Mouse (Mus musculus): ENCODE results near the gene Scgb1c1. TPM values are rescaled to one million over a fixed set of nuclear protein-coding genes. Genes with fewer than 3 reads are reported as not detected.
"Not testable (repeated sequence)": the region's sequence is repeated elsewhere in the genome, so short reads cannot be mapped to it uniquely, and the experiment has no call there.

The Scgb1c1 gene
- polyA plus RNA-seq, 1 experiment: 1.1 TPM

DNA sequence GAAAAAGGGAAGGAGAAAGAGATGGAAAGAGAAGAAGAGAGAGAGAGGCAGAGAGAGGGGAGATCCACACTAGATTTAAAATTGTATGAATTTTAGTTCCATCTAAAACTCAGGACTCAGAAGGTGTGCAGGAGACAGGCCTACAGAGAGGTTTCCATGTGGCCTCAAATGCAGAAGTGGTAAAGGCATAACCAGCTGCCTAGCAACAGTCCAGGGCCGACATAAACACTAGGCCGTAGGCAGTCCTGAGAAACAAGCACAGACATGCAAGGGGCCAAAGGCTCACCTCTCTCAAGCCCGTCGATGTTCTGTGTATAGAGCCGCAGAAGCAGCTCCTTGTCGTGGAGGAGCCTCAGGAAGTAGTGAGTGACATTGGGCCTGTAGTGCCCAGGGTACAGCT lies 32.0 kb downstream of the Scgb1c1 start:
- TF ChIP-seq FLI1 (IDR thresholded peaks at IDR 0.05; ENCODE audit: low read length): no peak
- TF ChIP-seq GATA1 (IDR thresholded peaks at IDR 0.05; ENCODE audit: borderline replicate concordance, low read length): no peak
- Histone ChIP-seq H3K36me3 (replicated peaks; ENCODE audit: low read length) (peaks cover 62% of the 10 kb centered on the region), H3K4me3 (replicated peaks) (no peak overlapping the region), H3K27me3 (replicated peaks) (no peaks in the 10 kb centered on the region), H3K4me1 (peaks cover 84% of the 10 kb centered on the region), H3K9me3 (no peaks in the 10 kb centered on the region)

DNA sequence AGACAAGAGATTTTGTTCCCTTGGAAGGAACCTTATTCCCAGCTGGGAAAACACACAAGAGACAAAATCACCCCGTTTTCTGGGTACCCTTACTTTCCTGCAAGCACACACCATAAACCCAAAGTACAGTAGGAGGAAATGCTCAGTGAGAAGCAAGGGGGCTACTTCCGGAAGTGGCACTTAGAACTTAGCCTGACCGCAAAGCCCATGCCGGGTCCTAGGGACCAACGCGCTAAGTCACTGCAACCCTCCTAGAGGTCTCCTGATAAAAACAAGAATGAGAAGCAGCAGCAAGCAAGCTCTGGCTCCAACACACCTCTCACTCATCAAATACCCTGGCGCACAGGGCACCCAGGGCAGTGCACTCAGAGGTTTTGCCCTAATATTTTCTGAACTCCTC lies 34.0 kb downstream of the Scgb1c1 start:
- peaks cover 58% of the 10 kb centered on the region for H3K36me3 ChIP-seq (replicated peaks; ENCODE audit: low read length)
- peak overlapping the region; percentile 95 for H3K4me3 ChIP-seq (replicated peaks)
- peaks cover 79% of the 10 kb centered on the region for H3K4me1 ChIP-seq
- TF ChIP-seq GATA1 (IDR thresholded peaks at IDR 0.05; ENCODE audit: borderline replicate concordance, low read length) (no peak), FLI1 (IDR thresholded peaks at IDR 0.05; ENCODE audit: low read length) (0 out of 2 replicates have a peak, but pooled peaks have one; percentile 28)
- no peaks in the 10 kb centered on the region for H3K9me3 ChIP-seq
- no peaks in the 10 kb centered on the region for H3K27me3 ChIP-seq (replicated peaks)

DNA sequence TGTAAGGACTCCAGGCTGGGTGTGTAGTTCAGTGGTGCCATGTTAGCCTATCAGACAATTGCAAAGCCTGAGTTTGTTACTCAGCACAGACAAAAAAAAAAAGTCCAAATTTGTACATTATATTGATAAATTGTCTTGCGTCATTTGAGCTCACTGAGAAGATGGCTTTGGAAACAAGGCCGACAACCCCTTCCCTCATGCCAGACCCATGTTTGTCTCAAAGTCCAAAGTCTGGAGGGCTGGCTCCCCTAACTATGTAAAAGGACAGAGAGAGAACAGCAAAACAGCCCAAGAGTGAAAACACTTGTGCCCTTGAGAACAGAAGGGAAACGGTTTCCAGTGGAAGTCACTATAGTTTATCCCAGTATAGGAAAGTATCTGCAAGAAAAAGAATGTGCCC lies 35.1 kb downstream of the Scgb1c1 start:
- Histone ChIP-seq H3K4me1 (peaks cover 70% of the 10 kb centered on the region), H3K27me3 (replicated peaks) (no peaks in the 10 kb centered on the region), H3K4me3 (replicated peaks) (peak overlapping the region; percentile 95), H3K9me3 (no peaks in the 10 kb centered on the region), H3K36me3 (replicated peaks; ENCODE audit: low read length) (peaks cover 57% of the 10 kb centered on the region)
- no peak for TF ChIP-seq FLI1 (IDR thresholded peaks at IDR 0.05; ENCODE audit: low read length)
- no peak for TF ChIP-seq GATA1 (IDR thresholded peaks at IDR 0.05; ENCODE audit: borderline replicate concordance, low read length)

DNA sequence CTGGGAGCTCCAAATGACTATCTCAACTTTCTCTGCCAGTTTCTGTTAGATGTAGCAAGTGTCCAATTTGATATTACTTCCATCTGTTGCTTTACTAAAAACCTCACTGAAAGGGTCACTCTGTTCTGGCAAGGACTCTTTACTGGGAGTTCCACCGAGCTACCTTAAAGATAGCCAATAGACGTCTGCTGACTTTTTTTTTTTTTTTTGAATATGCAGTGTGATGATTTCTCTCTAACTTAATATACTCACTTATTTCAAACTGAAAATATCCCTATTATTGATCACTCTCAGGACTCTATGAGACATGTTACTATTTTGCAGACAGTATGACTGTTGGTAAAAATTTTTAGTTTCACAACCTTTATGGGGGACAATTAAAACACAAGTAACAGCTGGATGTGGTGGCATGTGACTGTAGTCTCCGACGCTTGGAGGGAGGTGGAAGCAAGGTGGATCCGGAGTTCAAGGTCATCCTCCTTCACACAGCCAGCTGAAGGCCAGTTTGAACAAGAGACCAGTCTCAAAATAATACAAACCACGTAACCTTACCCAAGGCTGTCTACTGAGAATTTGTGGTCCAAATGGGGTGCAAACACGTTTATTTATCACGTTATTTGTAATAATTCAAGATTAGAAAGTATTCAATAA lies 35.6 kb downstream of the Scgb1c1 start:
- Histone ChIP-seq H3K36me3 (replicated peaks; ENCODE audit: low read length) (peaks cover 57% of the 10 kb centered on the region), H3K4me1 (peaks cover 64% of the 10 kb centered on the region), H3K9me3 (no peaks in the 10 kb centered on the region), H3K4me3 (replicated peaks) (peak overlapping the region; percentile 95), H3K27me3 (replicated peaks) (no peaks in the 10 kb centered on the region)
- no peak for TF ChIP-seq GATA1 (IDR thresholded peaks at IDR 0.05; ENCODE audit: borderline replicate concordance, low read length)
- TF ChIP-seq FLI1 (IDR thresholded peaks at IDR 0.05; ENCODE audit: low read length): no peak

DNA sequence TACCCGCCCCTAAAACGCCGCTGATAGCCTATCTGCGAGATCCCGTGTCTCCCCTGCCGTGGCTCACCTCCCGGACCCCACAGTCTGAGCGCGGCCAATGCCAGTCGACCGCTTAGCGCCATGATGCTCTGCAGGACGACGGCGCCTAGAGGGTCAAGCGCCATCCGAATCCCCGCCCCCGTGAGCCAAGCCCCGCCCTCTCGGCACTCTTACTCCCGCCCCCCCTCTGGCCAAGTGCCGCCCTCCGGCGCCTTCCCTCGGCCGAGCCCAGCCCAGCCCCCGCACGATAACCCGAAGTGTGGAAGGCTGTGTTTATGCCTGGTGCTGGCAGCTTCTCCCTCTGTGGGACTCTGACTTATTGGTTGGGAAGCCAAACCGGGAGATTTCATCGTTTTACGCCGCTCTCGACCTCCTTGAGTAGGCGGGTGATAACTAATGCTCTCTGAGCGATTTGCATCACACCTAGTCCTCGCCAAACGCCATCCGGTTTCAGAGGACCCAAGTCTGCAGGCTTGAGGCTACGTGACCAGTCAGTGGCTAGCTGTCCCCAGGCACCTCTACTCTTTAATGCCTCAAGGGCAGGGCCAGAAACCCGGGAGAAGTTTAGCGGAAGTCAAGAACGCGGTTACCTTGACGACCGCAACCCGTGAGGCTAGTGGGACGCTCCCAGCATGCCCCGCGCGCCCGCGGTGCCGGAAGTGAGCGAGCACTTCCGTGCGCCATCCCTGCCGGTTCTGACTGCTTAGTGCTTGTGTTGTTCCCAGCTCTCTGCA lies 36.5 kb downstream of the Scgb1c1 start, which contains the start of the genes Psmd13 and Sirt3:
TSS of gene Psmd13 (plus strand) at position 273 of the 773 bp plus-strand sequence.
TSS of gene Sirt3 (minus strand) at position 614 of the 773 bp plus-strand sequence.
- TF ChIP-seq GATA1 (IDR thresholded peaks at IDR 0.05; ENCODE audit: borderline replicate concordance, low read length) (no peak), FLI1 (IDR thresholded peaks at IDR 0.05; ENCODE audit: low read length) (peak; percentile 79; the same call in 1 of the 2 replicates)
- H3K27me3 ChIP-seq (replicated peaks): no peaks in the 10 kb centered on the region
- no peaks in the 10 kb centered on the region for H3K9me3 ChIP-seq
- peaks cover 56% of the 10 kb centered on the region for H3K4me1 ChIP-seq
- peaks cover 57% of the 10 kb centered on the region for H3K36me3 ChIP-seq (replicated peaks; ENCODE audit: low read length)
- peak within 1 kb of the TSS; percentile 95 for H3K4me3 ChIP-seq (replicated peaks)

DNA sequence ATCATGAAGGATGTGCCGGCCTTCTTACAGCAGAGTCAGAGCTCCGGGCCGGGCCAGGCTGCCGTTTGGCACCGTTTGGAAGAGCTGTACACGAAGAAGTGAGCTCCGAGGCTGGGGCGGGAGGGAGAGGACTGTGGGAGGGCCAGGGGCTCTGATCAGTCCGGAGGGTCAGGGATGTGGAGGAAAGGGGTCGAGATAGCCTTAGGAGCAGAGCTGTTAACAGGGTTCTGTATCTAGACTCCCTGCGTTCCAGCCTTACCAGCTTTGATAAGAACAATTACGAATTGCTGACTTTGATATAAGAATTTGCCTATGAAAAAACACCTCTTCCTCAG lies 37.1 kb downstream of the Scgb1c1 start:
- H3K27me3 ChIP-seq (replicated peaks): no peaks in the 10 kb centered on the region
- no peaks in the 10 kb centered on the region for H3K9me3 ChIP-seq
- peaks cover 50% of the 10 kb centered on the region for H3K4me1 ChIP-seq
- TF ChIP-seq GATA1 (IDR thresholded peaks at IDR 0.05; ENCODE audit: borderline replicate concordance, low read length): no peak
- TF ChIP-seq FLI1 (IDR thresholded peaks at IDR 0.05; ENCODE audit: low read length): no peak
- H3K4me3 ChIP-seq (replicated peaks): peak overlapping the region; percentile 95
- H3K36me3 ChIP-seq (replicated peaks; ENCODE audit: low read length): peaks cover 57% of the 10 kb centered on the region

DNA sequence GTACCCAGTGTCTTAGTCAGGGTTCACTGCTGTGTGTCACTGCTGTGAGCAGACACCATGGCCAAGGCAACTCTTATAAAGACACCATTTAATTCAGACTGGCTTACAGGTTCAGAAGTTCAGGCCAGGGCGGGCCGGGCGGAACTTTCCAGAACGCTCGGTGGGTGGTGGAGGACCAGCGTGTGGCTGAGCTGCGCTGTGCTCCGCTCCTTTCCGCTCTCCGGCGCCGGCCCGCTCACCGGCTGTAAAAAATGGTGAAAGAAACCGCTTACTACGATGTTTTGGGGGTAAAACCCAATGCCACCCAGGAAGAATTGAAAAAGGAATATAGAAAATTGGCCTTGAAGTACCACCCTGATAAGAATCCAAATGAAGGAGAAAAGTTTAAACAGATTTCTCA lies 45.3 kb downstream of the Scgb1c1 start:
- peaks cover 82% of the 10 kb centered on the region for H3K36me3 ChIP-seq (replicated peaks; ENCODE audit: low read length)
- H3K4me1 ChIP-seq; H3K27me3 ChIP-seq (replicated peaks); H3K9me3 ChIP-seq; H3K4me3 ChIP-seq (replicated peaks): not testable (repeated sequence)

DNA sequence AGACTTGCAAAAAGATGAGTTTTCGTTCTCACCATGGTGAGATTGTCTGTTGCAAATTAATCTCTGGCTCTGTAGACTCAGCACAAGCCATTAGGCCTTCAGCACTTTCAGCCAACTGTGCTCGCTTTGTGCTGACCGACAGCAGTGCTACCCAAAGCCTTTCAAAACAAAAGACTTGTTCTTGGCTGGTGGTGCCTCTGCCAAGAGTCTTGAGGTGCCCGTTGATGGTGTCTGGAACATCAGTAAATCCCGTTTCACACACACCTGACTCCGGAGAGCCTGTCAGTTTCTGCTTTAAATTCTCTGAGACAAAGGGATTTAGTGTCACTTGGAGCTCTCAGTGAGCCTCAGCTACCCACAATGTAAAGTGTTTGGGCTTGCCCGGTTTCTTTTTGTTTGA lies 48.7 kb downstream of the Scgb1c1 start:
- TF ChIP-seq FLI1 (IDR thresholded peaks at IDR 0.05; ENCODE audit: low read length): no peak
- TF ChIP-seq GATA1 (IDR thresholded peaks at IDR 0.05; ENCODE audit: borderline replicate concordance, low read length): no peak
- Histone ChIP-seq H3K4me3 (replicated peaks) (no peak overlapping the region), H3K36me3 (replicated peaks; ENCODE audit: low read length) (peaks cover 81% of the 10 kb centered on the region)

DNA sequence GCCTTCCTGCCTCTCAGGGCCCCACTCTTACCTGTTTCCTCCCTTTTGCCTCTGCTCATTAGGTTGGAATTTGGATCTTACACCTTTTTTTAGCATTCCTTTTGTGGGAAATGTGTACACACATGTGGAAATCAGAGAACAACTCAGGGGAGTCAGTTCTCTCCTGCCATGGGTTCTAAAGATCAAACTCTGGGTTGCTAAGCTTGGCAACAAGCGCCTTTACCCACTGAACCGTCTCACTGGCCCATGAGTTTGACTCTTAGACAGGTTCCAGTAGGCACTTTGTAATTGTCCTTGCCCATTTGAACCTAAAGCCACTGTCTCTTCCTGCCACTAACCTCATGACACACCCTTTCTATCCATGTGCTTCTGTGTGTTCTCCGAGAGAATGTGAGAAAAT lies 49.3 kb downstream of the Scgb1c1 start:
- TF ChIP-seq GATA1 (IDR thresholded peaks at IDR 0.05; ENCODE audit: borderline replicate concordance, low read length) (no peak), FLI1 (IDR thresholded peaks at IDR 0.05; ENCODE audit: low read length) (no peak)

More for the DNA sequence above, 48.7 kb downstream of the Scgb1c1 start:
- Histone ChIP-seq H3K9me3 (no peaks in the 10 kb centered on the region), H3K4me1 (peaks cover 9% of the 10 kb centered on the region; the same call in 1 of the 2 replicates), H3K27me3 (replicated peaks) (no peaks in the 10 kb centered on the region)

More for the DNA sequence above, 49.3 kb downstream of the Scgb1c1 start:
- Histone ChIP-seq H3K9me3 (no peaks in the 10 kb centered on the region), H3K36me3 (replicated peaks; ENCODE audit: low read length) (peaks cover 81% of the 10 kb centered on the region), H3K4me3 (replicated peaks) (no peak overlapping the region), H3K4me1 (peaks cover 9% of the 10 kb centered on the region; the same call in 1 of the 2 replicates), H3K27me3 (replicated peaks) (no peaks in the 10 kb centered on the region)

Other genes with a start within 250 kb of the Scgb1c1 start
- not detected in 2 replicates for gene Olfr46, start 244.3 kb upstream of the Scgb1c1 start, polyA plus RNA-seq (2012; ENCODE audit: insufficient read depth, low replicate concordance)
- not detected in 2 replicates for gene Olfr61, start 216.6 kb upstream of the Scgb1c1 start, polyA plus RNA-seq (2012; ENCODE audit: insufficient read depth, low replicate concordance)
- gene Olfr53, start 199.1 kb upstream of the Scgb1c1 start, polyA plus RNA-seq (2012; ENCODE audit: insufficient read depth, low replicate concordance): not detected in 2 replicates
- gene Olfr539, start 185.6 kb upstream of the Scgb1c1 start, polyA plus RNA-seq (2012; ENCODE audit: insufficient read depth, low replicate concordance): not detected in 2 replicates
- not detected in 2 replicates for gene Olfr45, start 163.6 kb upstream of the Scgb1c1 start, polyA plus RNA-seq (2012; ENCODE audit: insufficient read depth, low replicate concordance)
- gene Olfr541, start 148.3 kb upstream of the Scgb1c1 start, polyA plus RNA-seq (2012; ENCODE audit: insufficient read depth, low replicate concordance): not detected in 2 replicates
- not detected in 2 replicates for gene Cyp2e1, start 81.8 kb upstream of the Scgb1c1 start, polyA plus RNA-seq (2012; ENCODE audit: insufficient read depth, low replicate concordance)
- gene Syce1, start 57.7 kb upstream of the Scgb1c1 start, polyA plus RNA-seq (2012; ENCODE audit: insufficient read depth, low replicate concordance): 0.38 TPM in 1 of 2 replicates, not detected in the other
- gene Zfp941, start 23.4 kb upstream of the Scgb1c1 start, polyA plus RNA-seq (2012; ENCODE audit: insufficient read depth, low replicate concordance): 1.8 TPM in 1 of 2 replicates, not detected in the other
- not detected in 2 replicates for gene Urah, start 10.5 kb upstream of the Scgb1c1 start, polyA plus RNA-seq (2012; ENCODE audit: insufficient read depth, low replicate concordance)
- 0.13 TPM in 1 of 2 replicates, not detected in the other for gene Odf3, start 2.3 kb downstream of the Scgb1c1 start, polyA plus RNA-seq (2012; ENCODE audit: insufficient read depth, low replicate concordance)
- gene Gm45785, start 10.8 kb downstream of the Scgb1c1 start, polyA plus RNA-seq (2012; ENCODE audit: insufficient read depth, low replicate concordance): not detected in 2 replicates
- 57.2 and 112 TPM in 2 replicates for gene Ric8a, start 11.4 kb downstream of the Scgb1c1 start, polyA plus RNA-seq (2012; ENCODE audit: insufficient read depth, low replicate concordance)
- 4.0 and 23.4 TPM in 2 replicates for gene Bet1l, start 12.0 kb downstream of the Scgb1c1 start, polyA plus RNA-seq (2012; ENCODE audit: insufficient read depth, low replicate concordance)
- gene Psmd13, start 36.4 kb downstream of the Scgb1c1 start, polyA plus RNA-seq (2012; ENCODE audit: insufficient read depth, low replicate concordance): 16.6 and 130 TPM in 2 replicates
- gene Sirt3, start 36.8 kb downstream of the Scgb1c1 start, polyA plus RNA-seq (2012; ENCODE audit: insufficient read depth, low replicate concordance): 25.1 and 60.6 TPM in 2 replicates
- gene Cox8b, start 54.9 kb downstream of the Scgb1c1 start, polyA plus RNA-seq (2012; ENCODE audit: insufficient read depth, low replicate concordance): not detected in 2 replicates
- 18.0 and 21.3 TPM in 2 replicates for gene Nlrp6, start 75.4 kb downstream of the Scgb1c1 start, polyA plus RNA-seq (2012; ENCODE audit: insufficient read depth, low replicate concordance)
- 6.6 and 7.4 TPM in 2 replicates for gene Pgghg, start 95.8 kb downstream of the Scgb1c1 start, polyA plus RNA-seq (2012; ENCODE audit: insufficient read depth, low replicate concordance)
- gene Ifitm5, start 104.7 kb downstream of the Scgb1c1 start, polyA plus RNA-seq (2012; ENCODE audit: insufficient read depth, low replicate concordance): not detected in 2 replicates
- not detected in 2 replicates for gene Gm45717, start 110.4 kb downstream of the Scgb1c1 start, polyA plus RNA-seq (2012; ENCODE audit: insufficient read depth, low replicate concordance)
- 93.8 and 722 TPM in 2 replicates for gene Ifitm2, start 110.4 kb downstream of the Scgb1c1 start, polyA plus RNA-seq (2012; ENCODE audit: insufficient read depth, low replicate concordance)
- gene Ifitm1, start 121.7 kb downstream of the Scgb1c1 start, polyA plus RNA-seq (2012; ENCODE audit: insufficient read depth, low replicate concordance): 27.5 and 76.2 TPM in 2 replicates
- 28.6 and 151 TPM in 2 replicates for gene Ifitm3, start 165.2 kb downstream of the Scgb1c1 start, polyA plus RNA-seq (2012; ENCODE audit: insufficient read depth, low replicate concordance)
- 0.91 TPM in 1 of 2 replicates, not detected in the other for gene Ifitm6, start 172.4 kb downstream of the Scgb1c1 start, polyA plus RNA-seq (2012; ENCODE audit: insufficient read depth, low replicate concordance)
- not detected in 2 replicates for gene Gm17387, start 183.6 kb downstream of the Scgb1c1 start, polyA plus RNA-seq (2012; ENCODE audit: insufficient read depth, low replicate concordance)
- gene B4galnt4, start 215.6 kb downstream of the Scgb1c1 start, polyA plus RNA-seq (2012; ENCODE audit: insufficient read depth, low replicate concordance): 11.5 and 17.3 TPM in 2 replicates
- gene Pkp3, start 232.7 kb downstream of the Scgb1c1 start, polyA plus RNA-seq (2012; ENCODE audit: insufficient read depth, low replicate concordance): 2.5 and 3.0 TPM in 2 replicates

Measured in megakaryocyte, embryonic 14.5 days (primary cell).